Mouse (Mus musculus): ENCODE measurements at regions not wholly inside any gene's neighbourhood (a gene's known extent, or its start where the extent isn't known, plus 50 kb on each side); places are given as distances from the start of the nearest gene placed in this dataset.

- TF ChIP-seq EP300 (optimal IDR thresholded peaks at IDR 0.05), result no peak
- no peak for TF ChIP-seq CTCF (IDR thresholded peaks at IDR 0.05; ENCODE audit: low read depth)
These were observed 281.6 kb downstream of the Kcnj2 start for GRCm38 (mm10) chr11:111347562-111347961.
